Mouse (Mus musculus) liver, embryonic 14.5 days (tissue): ENCODE results near the gene Pou2af1. TPM values are rescaled to one million over a fixed set of nuclear protein-coding genes. Genes with fewer than 3 reads are reported as not detected.

Experiments
- ATAC-seq: fragments of 200-750 bp; cut with Nextera tagmentation; 2 replicates; pipeline ENCODE4 v1.8.0; 2017; ENCODE audit warnings: moderate number of reproducible peaks, mild to moderate bottlenecking, moderate library complexity; ENCODE audit not compliant: insufficient read depth
- DNase-seq, 3 experiments: peaks; one replicate each; pipeline ENCODE4 v3.0.0-alpha.2; 2012 to 2013; ENCODE audit warnings: low read depth in 3 of 3, low spot score in 3 of 3
- H3K27ac ChIP-seq: fragments of 300-500 bp; sonication (generic); 2 replicates; pipeline ENCODE4 v1.5.1; 2014; ENCODE audit warnings: moderate library complexity, mild to moderate bottlenecking, control low read depth, inconsistent platforms
- H3K27me3 ChIP-seq: fragments of 300-500 bp; sonication (generic); 2 replicates; pipeline ENCODE4 v1.6.1; 2014; ENCODE audit warnings: mild to moderate bottlenecking, low read length, moderate library complexity; ENCODE audit not compliant: control insufficient read depth, insufficient read depth
- H3K36me3 ChIP-seq: fragments of 300-500 bp; sonication (generic); replicated peaks from 2 replicates; pipeline ENCODE4 v1.6.1; 2014; ENCODE audit warnings: low read depth; ENCODE audit not compliant: control insufficient read depth, insufficient read depth
- H3K4me1 ChIP-seq, 2 experiments: fragments of 200-500 bp in 1 of 2; fragments of 300-500 bp in 1 of 2; sonication (generic) in 1 of 2; replicated peaks; 2 replicates each; pipeline ENCODE4 v1.6.1; 2012 to 2014; ENCODE audit warnings: antibody characterized with exemption in 1 of 2, inconsistent platforms in 1 of 2, low read length in 1 of 2; ENCODE audit not compliant: control insufficient read depth in 2 of 2, insufficient read depth in 2 of 2
- H3K4me2 ChIP-seq: fragments of 300-500 bp; sonication (generic); 2 replicates; pipeline ENCODE4 v1.6.1; 2014; ENCODE audit warnings: low read depth, mild to moderate bottlenecking, control low read depth, moderate library complexity
- H3K4me3 ChIP-seq, 2 experiments: fragments of 200-500 bp in 1 of 2; fragments of 300-500 bp in 1 of 2; sonication (generic) in 1 of 2; 2 replicates each; pipeline ENCODE4 v1.5.1; 2012 to 2014; ENCODE audit warnings: low read depth in 2 of 2, low read length in 2 of 2, mild to moderate bottlenecking in 2 of 2, control low read depth in 1 of 2, inconsistent platforms in 1 of 2, moderate library complexity in 1 of 2; ENCODE audit not compliant: insufficient read depth in 1 of 2
- H3K9ac ChIP-seq: fragments of 300-500 bp; sonication (generic); replicated peaks from 2 replicates; pipeline ENCODE4 v1.6.1; 2014; ENCODE audit warnings: mild to moderate bottlenecking, control low read depth, moderate library complexity
- H3K9me3 ChIP-seq: fragments of 300-500 bp; sonication (generic); 2 replicates; pipeline ENCODE4 v1.6.1; 2016; ENCODE audit warnings: low read length, mixed read lengths; ENCODE audit not compliant: control insufficient read depth
- CTCF ChIP-seq: IDR thresholded peaks from 2 replicates; pipeline ENCODE4 v1.5.1; 2016; ENCODE audit warnings: antibody characterized with exemption, low read depth, control low read depth
- EP300 ChIP-seq: IDR thresholded peaks from 2 replicates; pipeline ENCODE4 v1.6.1; 2016; ENCODE audit warnings: antibody characterized with exemption, low read depth
- WGBS: fragments of 180-500 bp; shearing (Covaris S2); extraction: QIAGEN DNeasy Blood & Tissue Kit; methylation state at CpG from one replicate; pipeline ENCODE4 v1.1.7; 2014; ENCODE audit not compliant: insufficient replicate concordance; 5-methylcytosine and 5-hydroxymethylcytosine counted together
- polyA plus RNA-seq, 2 experiments: library from polyadenylated mRNA; depleted of rRNA in 1 of 2; stranded (reverse) in 1 of 2; unstranded in 1 of 2; fragments of >200 nt; fragmentation: Nextera tagmentation in 1 of 2; extraction: Ambion mirVana in 1 of 2; gene quantifications; 2 replicates each; pipeline versions ENCODE4 v1.2.1 to v1.2.3; 2012 to 2014

Gene Pou2af1
- polyA plus RNA-seq, 2 experiments, result 0.17 to 0.36 TPM

- H3K4me3 ChIP-seq, result no peak overlapping the region
- DNase-seq, result no peak
- WGBS, result 16% methylated on average over 9 of the region's 9 CpGs
- no peaks in the 10 kb centered on the region; a peak in 1 of 4 replicates for H3K4me1 ChIP-seq
- H3K4me2 ChIP-seq, result no peak overlapping the region
- no peak for ATAC-seq
- H3K27ac ChIP-seq, result no peak overlapping the region
- no peak overlapping the region for H3K9ac ChIP-seq
- no peaks in the 10 kb centered on the region for H3K36me3 ChIP-seq
- no peak for TF ChIP-seq EP300
- TF ChIP-seq CTCF, result no peak
- H3K9me3 ChIP-seq, result no peaks in the 10 kb centered on the region
- H3K27me3 ChIP-seq, result peaks cover 6% of the 10 kb centered on the region
Measured at GRCm38 (mm10) chr9:51273581-51274154, 60.2 kb downstream of the Pou2af1 start.

GRCm38 (mm10) chr9:51274678-51275077 is 61.2 kb downstream of the Pou2af1 start:
- DNase-seq (no peak), ATAC-seq (no peak)
- TF ChIP-seq EP300 (no peak), CTCF (no peak)
- Histone ChIP-seq H3K27ac (no peak overlapping the region), H3K9me3 (no peaks in the 10 kb centered on the region), H3K4me3 (no peak overlapping the region), H3K36me3 (no peaks in the 10 kb centered on the region), H3K27me3 (peaks cover 17% of the 10 kb centered on the region), H3K4me2 (no peak overlapping the region), H3K9ac (no peak overlapping the region), H3K4me1 (no peaks in the 10 kb centered on the region; a peak in 2 of 4 replicates)
- 14% methylated on average over 4 of the region's 4 CpGs for WGBS

GRCm38 (mm10) chr9:51277834-51278498 is 64.5 kb downstream of the Pou2af1 start:
- DNase-seq (no peak), ATAC-seq (no peak)
- H3K4me1 ChIP-seq, result no peaks in the 10 kb centered on the region; a peak in 2 of 4 replicates
- TF ChIP-seq EP300, result no peak
- no peak for TF ChIP-seq CTCF
- no peak overlapping the region for H3K9ac ChIP-seq
- no peaks in the 10 kb centered on the region for H3K9me3 ChIP-seq
- H3K27ac ChIP-seq, result no peak overlapping the region
- no peaks in the 10 kb centered on the region for H3K36me3 ChIP-seq
- peak overlapping the region; percentile 59 for H3K4me2 ChIP-seq
- peak overlapping the region; percentile 19 to 27; a peak in 3 of 4 replicates for H3K4me3 ChIP-seq
- 27% methylated on average over 13 of the region's 13 CpGs for WGBS
- H3K27me3 ChIP-seq, result peaks cover 23% of the 10 kb centered on the region

GRCm38 (mm10) chr9:51278500-51279381 is 65.2 kb downstream of the Pou2af1 start, which contains the start of gene Colca2:
Gene Colca2, minus strand, starts transcription at chr9:51278569.
- DNase-seq, result no peak
- under 1% methylated on average over 53 of the region's 53 CpGs for WGBS
- peak within 1 kb of the TSS; percentile 59 for H3K4me2 ChIP-seq
- H3K4me3 ChIP-seq, result peak within 1 kb of the TSS; percentile 27 to 33
- no peak within 1 kb of the TSS for H3K9ac ChIP-seq
- H3K4me1 ChIP-seq, result no peaks in the 10 kb centered on the region; a peak in 2 of 4 replicates
- H3K27ac ChIP-seq, result no peak within 1 kb of the TSS
- no peaks in the 10 kb centered on the region for H3K9me3 ChIP-seq
- peaks cover 23% of the 10 kb centered on the region for H3K27me3 ChIP-seq
- TF ChIP-seq EP300, result no peak
- TF ChIP-seq CTCF, result peak; percentile 33
- no peaks in the 10 kb centered on the region for H3K36me3 ChIP-seq
- peak; percentile 53; the same call in 1 of the 2 replicates for ATAC-seq

GRCm38 (mm10) chr9:51286079-51286478 is 72.6 kb downstream of the Pou2af1 start:
- TF ChIP-seq CTCF (no peak), EP300 (no peak)
- no peak overlapping the region for H3K4me2 ChIP-seq
- no peaks in the 10 kb centered on the region for H3K36me3 ChIP-seq
- ATAC-seq (no peak), DNase-seq (no peak)
- H3K27ac ChIP-seq, result no peak overlapping the region
- no peaks in the 10 kb centered on the region for H3K27me3 ChIP-seq
- no peaks in the 10 kb centered on the region for H3K9me3 ChIP-seq
- H3K4me1 ChIP-seq, result no peaks in the 10 kb centered on the region
- no peak overlapping the region for H3K4me3 ChIP-seq
- 38% methylated on average over 2 of the region's 2 CpGs for WGBS
- H3K9ac ChIP-seq, result no peak overlapping the region

Other genes starting within 250 kb of the Pou2af1 start
- 6.9 and 8.7 TPM in 2 replicates for gene Sik2, start 204.6 kb upstream of the Pou2af1 start, polyA plus RNA-seq (2012; rRNA removed)
- gene Sik2, start 204.6 kb upstream of the Pou2af1 start, polyA plus RNA-seq (2014; fragmentation: Nextera tagmentation; extraction: Ambion mirVana), result 7.8 and 8.3 TPM in 2 replicates
- not detected in 2 replicates for gene Btg4, start 152.8 kb upstream of the Pou2af1 start, polyA plus RNA-seq (2012; rRNA removed)
- gene Btg4, start 152.8 kb upstream of the Pou2af1 start, polyA plus RNA-seq (2014; fragmentation: Nextera tagmentation; extraction: Ambion mirVana), result not detected in 2 replicates
- gene Layn, start 136.6 kb upstream of the Pou2af1 start, polyA plus RNA-seq (2012; rRNA removed), result 0.38 and 0.45 TPM in 2 replicates
- 1.1 and 1.6 TPM in 2 replicates for gene Layn, start 136.6 kb upstream of the Pou2af1 start, polyA plus RNA-seq (2014; fragmentation: Nextera tagmentation; extraction: Ambion mirVana)
- not detected in 2 replicates for gene 4833427G06Rik, start 111.6 kb upstream of the Pou2af1 start, polyA plus RNA-seq (2012; rRNA removed)
- gene 4833427G06Rik, start 111.6 kb upstream of the Pou2af1 start, polyA plus RNA-seq (2014; fragmentation: Nextera tagmentation; extraction: Ambion mirVana), result not detected in 2 replicates
- gene Gm32742, start 48.2 kb upstream of the Pou2af1 start, polyA plus RNA-seq (2012; rRNA removed), result 0.01 and 0.02 TPM in 2 replicates
- gene Gm32742, start 48.2 kb upstream of the Pou2af1 start, polyA plus RNA-seq (2014; fragmentation: Nextera tagmentation; extraction: Ambion mirVana), result 0.01 TPM in 1 of 2 replicates, not detected in the other
- 0.09 and 0.12 TPM in 2 replicates for gene Colca2, start 64.9 kb downstream of the Pou2af1 start, polyA plus RNA-seq (2012; rRNA removed)
- 0.18 TPM in 1 of 2 replicates, not detected in the other for gene Colca2, start 64.9 kb downstream of the Pou2af1 start, polyA plus RNA-seq (2014; fragmentation: Nextera tagmentation; extraction: Ambion mirVana)
- gene 1810046K07Rik, start 115.2 kb downstream of the Pou2af1 start, polyA plus RNA-seq (2012; rRNA removed), result 0.07 and 0.16 TPM in 2 replicates
- gene 1810046K07Rik, start 115.2 kb downstream of the Pou2af1 start, polyA plus RNA-seq (2014; fragmentation: Nextera tagmentation; extraction: Ambion mirVana), result 0.08 and 0.27 TPM in 2 replicates